Mouse (Mus musculus) spleen, adult 12 weeks (tissue): ENCODE results near the gene Tctex1d2.

Experiments used
- DNase-seq: peaks from one replicate; pipeline ENCODE4 v3.0.0; 2022; ENCODE audit warnings: low spot score

Gene Tctex1d2

GRCm38 (mm10) chr16:32419517-32420483 lies at the start of gene Tctex1d2:
Gene Tctex1d2, plus strand, starts transcription at chr16:32419702.
- DNase-seq = peak; percentile 84

- no peak for DNase-seq
Measured at GRCm38 (mm10) chr16:32371351-32371750, 48.2 kb upstream of the Tctex1d2 start.

- no peak for DNase-seq
Measured at GRCm38 (mm10) chr16:32379575-32379974, 39.9 kb upstream of the Tctex1d2 start.

- DNase-seq = no peak
Measured at GRCm38 (mm10) chr16:32382901-32383300, 36.6 kb upstream of the Tctex1d2 start.

GRCm38 (mm10) chr16:32384885-32385284 lies 34.6 kb upstream of the Tctex1d2 start:
- DNase-seq = no peak

GRCm38 (mm10) chr16:32386826-32387225 lies 32.7 kb upstream of the Tctex1d2 start:
- no peak for DNase-seq

GRCm38 (mm10) chr16:32389049-32389448 lies 30.5 kb upstream of the Tctex1d2 start:
- DNase-seq = no peak

GRCm38 (mm10) chr16:32389841-32390240 lies 29.7 kb upstream of the Tctex1d2 start:
- no peak for DNase-seq

GRCm38 (mm10) chr16:32390882-32391281 lies 28.6 kb upstream of the Tctex1d2 start:
- DNase-seq = no peak

- DNase-seq = no peak
Measured at GRCm38 (mm10) chr16:32395679-32396540, 23.6 kb upstream of the Tctex1d2 start.

- DNase-seq = no peak
Measured at GRCm38 (mm10) chr16:32396541-32396835, 23.0 kb upstream of the Tctex1d2 start.

- no peak for DNase-seq
Measured at GRCm38 (mm10) chr16:32398206-32398605, 21.3 kb upstream of the Tctex1d2 start.

GRCm38 (mm10) chr16:32400267-32400666 lies 19.2 kb upstream of the Tctex1d2 start, which contains the start of gene Tm4sf19:
Gene Tm4sf19, plus strand, starts transcription at chr16:32400506.
- no peak for DNase-seq

- DNase-seq = peak; percentile 9
Measured at GRCm38 (mm10) chr16:32401335-32401965, 18.1 kb upstream of the Tctex1d2 start.

- no peak for DNase-seq
Measured at GRCm38 (mm10) chr16:32402818-32403217, 16.7 kb upstream of the Tctex1d2 start.

GRCm38 (mm10) chr16:32405716-32406115 lies 13.8 kb upstream of the Tctex1d2 start:
- no peak for DNase-seq

GRCm38 (mm10) chr16:32406671-32407070 lies 12.8 kb upstream of the Tctex1d2 start:
- DNase-seq = no peak

- no peak for DNase-seq
Measured at GRCm38 (mm10) chr16:32407730-32408129, 11.8 kb upstream of the Tctex1d2 start.

- DNase-seq = no peak
Measured at GRCm38 (mm10) chr16:32417457-32417856, 2.0 kb upstream of the Tctex1d2 start.

- DNase-seq = no peak
Measured at GRCm38 (mm10) chr16:32427506-32427905, 8.0 kb downstream of the Tctex1d2 start.

- peak; percentile 78 for DNase-seq
Measured at GRCm38 (mm10) chr16:32430474-32431046, 11.1 kb downstream of the Tctex1d2 start, which contains the start of gene Pcyt1a. Gene Pcyt1a, plus strand, starts transcription at chr16:32430921.
